In the genomic region with DNA sequence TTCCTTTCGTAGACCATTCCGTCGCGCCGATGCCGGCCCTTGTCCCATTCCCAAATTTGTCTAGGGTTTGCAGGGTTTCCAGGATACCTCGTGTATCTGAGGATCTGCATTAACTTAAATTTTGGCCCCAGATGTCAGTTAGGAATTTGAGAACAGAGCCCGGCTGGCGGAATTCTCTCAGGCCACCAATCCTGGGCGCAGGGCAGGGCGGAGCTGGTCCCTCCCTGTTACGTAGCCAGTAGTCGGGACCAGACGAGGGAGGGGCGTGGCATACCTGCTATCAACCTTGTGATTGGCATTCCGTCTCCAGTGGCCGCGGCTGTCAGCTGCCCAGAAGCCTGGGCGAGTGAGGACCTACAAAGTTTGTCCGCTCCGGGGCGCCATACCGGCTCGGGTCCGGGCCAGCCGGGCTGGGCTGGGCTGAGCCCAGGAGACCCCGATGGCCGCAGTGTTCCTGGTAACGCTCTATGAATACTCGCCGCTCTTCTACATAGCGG, we compare ENCODE assay signal across 1 mouse cellular context.
TF ChIP-seq lines count a peak whose summit lies in the region.

A gene (plus strand): TSS at position 289 of the 497 bp plus-strand sequence.

TF ChIP-seq in MEL, 35 proteins besides CTCF, POLR2A, EP300 and RAD21 (continued from another document):
- TF ChIP-seq BHLHE40 (IDR thresholded peaks at IDR 0.05; ENCODE audit: borderline replicate concordance, low read depth, low read length) (no peak), TBP (IDR thresholded peaks at IDR 0.05; ENCODE audit: low read depth, low read length) (peak; percentile 71), SMC3 (IDR thresholded peaks at IDR 0.05; ENCODE audit: low read depth, low read length) (peak; percentile 22), CHD2 (IDR thresholded peaks at IDR 0.05; ENCODE audit: low read length) (no peak), HCFC1 (IDR thresholded peaks at IDR 0.05; ENCODE audit: low read depth, low read length) (peak; percentile 80), POLR2AphosphoS2 (IDR thresholded peaks at IDR 0.05; ENCODE audit: low read length) (peak; percentile 92), E2F4 (IDR thresholded peaks at IDR 0.05; ENCODE audit: borderline replicate concordance, low read depth, low read length) (0 out of 2 replicates have a peak, but pooled peaks have one; percentile 37), MYC (IDR thresholded peaks at IDR 0.05; ENCODE audit: low read depth, low read length) (peak; percentile 32; the same call in 1 of the 2 replicates), JUND (IDR thresholded peaks at IDR 0.05; ENCODE audit: low read depth, low read length) (no peak), NRF1 (IDR thresholded peaks at IDR 0.05; ENCODE audit: insufficient read depth, low read depth, low read length, poor library complexity, severe bottlenecking) (no peak), GATA1 (IDR thresholded peaks at IDR 0.05; ENCODE audit: low read depth, low read length) (no peak), CHD1 (IDR thresholded peaks at IDR 0.05; ENCODE audit: low read depth, low read length) (no peak; the same call in 1 of the 2 replicates)
TF ChIP-seq in MEL: peak in this region for 18.
